Mouse (Mus musculus): ENCODE measurements around the gene Ifi27. TPM values are rescaled to one million over a fixed set of nuclear protein-coding genes. Genes with fewer than 3 reads are reported as not detected.

The Ifi27 gene
- total RNA-seq (2023; ENCODE audit: inconsistent age) = 87.5 to 131 TPM (median 117 TPM) in 4 replicates

GRCm38 (mm10) chr12:103433986-103434731 is at the start of gene Ifi27:
Ifi27 (plus strand) TSS chr12:103434211.

GRCm38 (mm10) chr12:103388505-103389347 is 45.3 kb upstream of the Ifi27 start, which contains the start of gene Otub2:
Otub2 (plus strand) TSS chr12:103388682.

DNA sequence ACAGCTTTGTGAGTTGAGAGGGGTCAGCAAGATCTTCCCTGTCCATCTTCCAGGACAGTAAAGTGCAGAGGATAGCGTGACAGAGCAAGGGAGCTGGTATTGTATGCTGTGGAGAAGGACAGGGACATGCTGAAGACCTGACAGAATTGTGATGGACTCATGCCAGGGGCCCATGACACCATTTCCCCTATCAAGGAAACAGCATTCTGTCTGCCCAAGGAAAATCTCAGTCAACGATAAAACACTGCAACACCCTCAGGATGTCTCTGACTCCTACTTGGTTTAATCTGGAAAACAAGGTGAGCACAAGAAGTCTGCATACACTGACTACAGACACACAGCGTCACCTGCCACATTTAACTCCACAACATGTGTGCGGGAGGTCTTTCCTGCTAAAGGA is 26.3 kb upstream of the Ifi27 start, which contains the start of gene 9330161L09Rik:
Gene 9330161L09Rik (minus strand): TSS at position 101 of the 400 bp plus-strand sequence.

DNA sequence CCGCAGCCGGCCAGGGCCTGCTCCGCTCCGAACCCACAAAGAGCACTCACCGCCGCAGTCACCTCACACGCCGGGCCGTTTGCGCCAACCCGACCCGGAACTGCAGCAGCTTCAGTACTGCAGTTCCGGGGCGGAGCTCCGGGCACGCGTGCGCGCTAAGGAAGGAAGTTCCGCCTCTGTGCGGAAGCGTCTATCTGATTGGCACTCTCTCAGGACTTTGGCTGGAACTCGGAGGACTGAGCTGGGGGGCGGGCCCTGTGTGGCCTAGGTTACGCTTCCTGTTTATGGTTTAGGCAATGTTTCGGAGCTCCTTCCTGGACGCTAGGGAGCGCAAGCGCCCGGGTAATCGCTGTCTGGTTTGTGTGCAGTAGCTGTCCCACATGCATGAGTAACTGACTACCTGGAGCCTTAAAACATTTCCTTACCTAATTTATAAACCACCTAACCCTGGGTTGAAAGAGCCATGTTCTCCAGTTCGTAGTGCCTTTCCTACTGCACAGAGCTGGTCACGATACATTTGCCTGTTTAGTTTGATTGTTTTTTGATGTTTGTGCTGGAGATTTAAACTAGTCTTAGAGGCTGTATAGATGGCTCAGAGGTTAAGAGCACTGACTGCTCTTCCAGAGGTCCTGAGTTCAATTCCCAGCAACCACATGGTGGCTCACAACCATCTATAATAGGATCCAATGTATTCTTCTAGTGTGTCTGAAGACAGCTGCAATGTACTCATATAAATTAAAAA is 8.1 kb upstream of the Ifi27 start, which contains the start of gene Ddx24:
Gene Ddx24 (minus strand): TSS at position 102 of the 742 bp plus-strand sequence.

GRCm38 (mm10) chr12:103443524-103443923 is 9.5 kb downstream of the Ifi27 start, which contains the start of gene Ifi27l2a:
Ifi27l2a (minus strand) TSS chr12:103443680.

GRCm38 (mm10) chr12:103457140-103457539 is 23.1 kb downstream of the Ifi27 start, which contains the start of gene Ifi27l2b:
Ifi27l2b (minus strand) TSS chr12:103457223.

Other genes starting within 250 kb of the Ifi27 start
- not detected in 4 replicates for gene Prima1, start 192.1 kb upstream of the Ifi27 start, total RNA-seq (2023; ENCODE audit: inconsistent age)
- not detected in 4 replicates for gene Fam181a, start 123.2 kb upstream of the Ifi27 start, total RNA-seq (2023; ENCODE audit: inconsistent age)
- gene Asb2, start 78.2 kb upstream of the Ifi27 start, total RNA-seq (2023; ENCODE audit: inconsistent age) = 21.5 to 27.4 TPM (median 24.2 TPM) in 4 replicates
- gene Otub2, start 45.5 kb upstream of the Ifi27 start, total RNA-seq (2023; ENCODE audit: inconsistent age) = 5.0 to 6.9 TPM (median 5.7 TPM) in 4 replicates
- gene 9330161L09Rik, start 26.4 kb upstream of the Ifi27 start, total RNA-seq (2023; ENCODE audit: inconsistent age) = 9.6 to 11.3 TPM (median 10.4 TPM) in 4 replicates
- gene Ddx24, start 8.4 kb upstream of the Ifi27 start, total RNA-seq (2023; ENCODE audit: inconsistent age) = 224 to 256 TPM (median 230 TPM) in 4 replicates
- gene Ifi27l2a, start 9.5 kb downstream of the Ifi27 start, total RNA-seq (2023; ENCODE audit: inconsistent age) = 158 to 357 TPM (median 229 TPM) in 4 replicates
- gene Ifi27l2b, start 23.0 kb downstream of the Ifi27 start, total RNA-seq (2023; ENCODE audit: inconsistent age) = not detected in 4 replicates
- 0.12 to 0.16 TPM in 2 of 4 replicates, not detected in the others for gene Ppp4r4, start 98.1 kb downstream of the Ifi27 start, total RNA-seq (2023; ENCODE audit: inconsistent age)
- gene Serpina10, start 197.2 kb downstream of the Ifi27 start, total RNA-seq (2023; ENCODE audit: inconsistent age) = not detected in 4 replicates
- not detected in 4 replicates for gene Serpina6, start 223.0 kb downstream of the Ifi27 start, total RNA-seq (2023; ENCODE audit: inconsistent age)
- gene Serpina16, start 241.9 kb downstream of the Ifi27 start, total RNA-seq (2023; ENCODE audit: inconsistent age) = not detected in 4 replicates